Mouse (Mus musculus): ENCODE measurements around the gene Hoxa9.

Hoxa9 gene

DNA sequence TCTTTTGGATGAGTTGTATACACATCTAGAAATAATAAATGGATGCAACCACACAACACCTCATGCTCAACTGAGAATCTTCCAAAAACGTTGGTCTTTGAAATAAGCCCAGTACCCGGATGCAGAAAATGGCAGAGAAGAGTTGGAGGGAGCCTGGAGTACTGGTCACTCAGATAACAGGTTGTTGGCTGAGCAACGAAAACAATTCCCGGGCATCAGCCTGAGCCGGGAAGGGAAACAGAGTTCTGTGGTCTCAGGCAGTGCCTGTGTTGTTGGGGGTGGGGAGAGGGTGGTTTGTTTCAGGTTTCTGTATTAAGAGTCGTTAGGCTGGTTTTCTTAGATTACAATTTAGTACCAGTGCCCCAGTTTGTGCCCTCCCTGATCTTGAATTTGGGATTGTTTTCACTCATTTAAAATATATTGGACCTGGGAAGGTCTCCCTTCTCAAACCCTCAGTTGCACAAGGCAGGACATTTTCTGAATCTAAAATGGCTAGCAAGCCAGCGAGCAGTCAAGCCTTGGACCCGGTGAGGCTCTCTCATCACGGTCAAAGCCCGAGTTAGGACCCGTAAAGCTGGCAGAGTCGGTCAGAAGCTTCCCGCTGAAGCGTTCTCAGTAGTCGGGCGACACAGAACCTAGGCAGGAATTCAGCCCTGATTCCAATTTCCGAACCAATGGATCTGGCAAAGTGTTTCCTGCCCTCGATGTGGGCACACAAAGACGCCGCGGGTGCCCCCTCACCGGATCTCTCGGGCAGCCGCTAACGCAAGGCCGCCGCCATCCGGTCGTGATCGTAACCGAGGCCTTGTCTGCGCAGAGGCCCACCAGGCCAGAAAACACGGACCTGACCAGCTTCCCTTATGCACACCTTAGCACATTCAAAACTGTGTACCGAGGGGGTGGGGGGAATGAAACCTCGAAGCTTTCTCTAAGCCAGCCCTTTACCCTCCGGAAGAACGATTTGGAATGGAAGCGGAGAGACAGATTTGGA, 2.1 kb downstream of the Hoxa9 start:
- DNase-seq = peak in 1 of 2 experiments; percentile 20

DNA sequence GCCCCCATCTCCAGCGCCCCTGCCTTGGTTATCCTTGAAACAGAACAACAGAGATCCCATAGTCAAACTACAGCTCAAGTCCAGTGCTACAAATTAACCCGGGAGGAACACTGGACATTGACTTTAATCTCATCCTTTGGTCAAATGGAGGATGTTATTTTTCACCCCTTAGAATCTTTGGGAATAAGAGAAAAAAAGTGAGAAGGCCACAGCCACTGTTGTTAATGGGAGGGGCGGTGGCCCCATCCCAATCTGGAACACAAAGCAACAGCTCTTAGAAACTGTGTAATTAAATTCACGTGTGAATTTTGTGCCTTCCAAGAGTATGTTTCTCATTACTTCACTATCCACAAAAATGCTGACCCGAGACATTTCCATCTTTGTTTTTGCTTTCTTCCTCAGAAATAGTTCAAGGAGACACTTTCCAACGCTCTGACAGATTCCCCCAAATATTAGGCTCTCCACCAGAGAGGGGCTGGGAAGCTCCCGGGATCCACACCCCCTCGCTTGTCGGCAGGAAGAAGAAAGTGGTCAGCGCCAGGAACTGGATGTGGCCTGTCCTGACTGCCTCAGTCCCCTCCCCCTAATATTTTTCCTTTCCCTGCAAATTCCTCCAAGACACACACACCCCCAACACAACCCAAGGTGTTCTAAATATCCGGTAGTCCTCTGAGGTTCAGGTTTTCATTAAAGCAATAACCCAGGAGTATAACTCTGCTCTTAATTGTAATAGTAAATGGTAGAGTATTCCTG, 3.2 kb downstream of the Hoxa9 start:
- DNase-seq = no peak

DNA sequence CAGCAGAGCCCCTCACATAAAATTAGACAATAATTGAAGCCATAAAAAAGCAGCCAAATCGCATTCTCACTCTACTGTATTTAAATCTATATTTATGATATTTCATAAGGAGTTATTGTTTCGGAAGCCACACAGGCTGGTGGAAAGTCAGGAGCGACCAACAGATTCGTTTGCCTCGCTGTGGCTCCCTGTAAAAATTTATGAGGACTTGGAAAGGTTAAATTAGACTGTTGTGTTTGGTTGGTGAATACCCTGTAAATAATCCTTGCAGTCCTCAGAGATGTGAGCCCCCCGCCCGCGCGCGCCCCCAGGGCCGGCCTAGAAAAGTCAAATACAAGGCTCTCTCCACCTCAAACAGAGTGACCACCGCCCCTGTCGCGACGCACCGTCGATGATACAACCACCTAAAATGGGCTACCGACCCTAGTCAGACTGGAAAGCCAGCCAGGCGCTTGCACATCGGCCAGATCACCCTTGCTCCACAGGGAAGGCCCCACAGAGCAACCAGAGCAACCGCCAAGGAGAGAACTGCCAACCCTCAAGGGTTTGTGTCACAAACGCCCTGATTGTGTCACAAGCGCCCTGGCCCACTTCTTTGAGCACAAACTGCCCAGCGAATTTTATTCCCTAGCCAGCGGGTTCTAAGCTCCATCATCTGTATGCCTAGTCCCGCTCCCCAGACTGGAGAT, 4.2 kb downstream of the Hoxa9 start:
- DNase-seq = no peak

DNA sequence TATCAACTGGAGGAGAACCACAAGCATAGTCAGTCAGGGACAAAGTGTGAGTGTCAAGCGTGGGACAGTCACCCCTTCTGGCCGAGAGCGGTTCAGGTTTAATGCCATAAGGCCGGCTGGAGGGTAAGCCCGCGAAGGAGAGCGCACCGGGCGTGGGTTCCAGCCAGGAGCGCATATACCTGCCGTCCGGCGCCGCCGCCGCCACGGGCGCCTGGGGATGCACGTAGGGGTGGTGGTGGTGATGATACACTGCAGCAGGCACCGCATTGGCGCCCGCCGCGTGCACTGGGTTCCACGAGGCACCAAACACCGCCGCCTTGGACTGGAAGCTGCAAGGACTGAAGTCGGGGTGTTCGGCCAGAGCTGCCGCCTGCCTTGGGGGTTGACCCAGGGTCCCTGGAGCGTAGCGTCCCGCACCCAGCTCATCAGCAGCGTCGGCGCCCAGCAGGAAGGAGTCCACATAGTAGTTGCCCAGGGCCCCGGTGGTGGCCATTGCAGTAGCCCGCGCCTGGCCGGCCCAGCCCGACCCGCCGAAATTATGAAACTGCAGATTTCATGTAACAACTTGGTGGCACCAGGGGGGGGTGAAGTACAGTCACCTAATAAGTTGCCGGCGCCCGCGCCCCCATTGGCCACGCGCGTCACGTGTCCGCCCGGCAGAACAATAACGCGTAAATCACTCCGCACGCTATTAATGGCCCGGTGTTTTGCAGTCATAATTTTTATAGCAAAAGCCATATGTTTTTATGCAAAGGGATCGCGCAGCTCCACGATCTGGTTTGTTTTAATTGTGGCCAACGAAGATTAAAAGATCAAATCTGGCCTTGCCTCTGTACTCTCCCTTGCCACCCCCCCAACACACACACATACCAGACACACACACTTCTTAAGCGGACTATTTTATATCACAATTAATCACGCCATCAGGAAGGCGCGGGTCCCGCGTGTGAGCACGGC, 5.0 kb downstream of the Hoxa9 start:
- DNase-seq = no peak

DNA sequence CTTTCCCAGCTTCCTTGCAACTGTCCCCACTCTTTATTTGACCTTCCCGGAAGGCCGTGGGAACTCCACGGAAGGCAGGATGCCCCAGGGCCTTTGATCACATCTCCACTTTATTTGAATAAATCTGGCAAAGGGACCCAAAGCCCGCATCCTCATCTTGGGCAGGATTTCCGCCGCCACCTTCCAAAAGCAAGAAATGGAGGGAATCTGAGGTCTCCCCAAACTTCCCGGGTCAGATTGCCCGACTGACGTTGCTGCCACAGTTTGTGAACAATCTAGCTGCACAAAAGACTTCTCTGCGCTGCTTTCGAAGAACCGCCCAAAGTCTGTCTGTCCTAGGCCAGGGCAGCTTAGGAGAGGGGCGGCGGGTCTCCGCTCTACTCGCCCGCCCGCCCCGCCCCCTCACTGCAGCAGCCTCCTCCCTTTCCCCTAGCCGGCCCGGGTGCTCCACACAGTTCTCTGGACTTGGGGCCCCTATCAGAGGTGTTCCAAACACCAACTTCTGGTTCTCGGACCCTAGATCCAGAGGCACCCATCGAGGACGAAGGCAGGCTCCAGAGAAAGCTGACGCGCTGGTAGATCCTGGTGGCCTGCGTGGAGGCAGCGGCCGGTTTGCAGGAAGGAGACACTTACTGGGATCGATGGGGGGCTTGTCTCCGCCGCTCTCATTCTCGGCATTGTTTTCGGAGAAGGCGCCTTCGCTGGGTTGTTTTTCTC, 5.8 kb downstream of the Hoxa9 start:
- DNase-seq = no peak

DNA sequence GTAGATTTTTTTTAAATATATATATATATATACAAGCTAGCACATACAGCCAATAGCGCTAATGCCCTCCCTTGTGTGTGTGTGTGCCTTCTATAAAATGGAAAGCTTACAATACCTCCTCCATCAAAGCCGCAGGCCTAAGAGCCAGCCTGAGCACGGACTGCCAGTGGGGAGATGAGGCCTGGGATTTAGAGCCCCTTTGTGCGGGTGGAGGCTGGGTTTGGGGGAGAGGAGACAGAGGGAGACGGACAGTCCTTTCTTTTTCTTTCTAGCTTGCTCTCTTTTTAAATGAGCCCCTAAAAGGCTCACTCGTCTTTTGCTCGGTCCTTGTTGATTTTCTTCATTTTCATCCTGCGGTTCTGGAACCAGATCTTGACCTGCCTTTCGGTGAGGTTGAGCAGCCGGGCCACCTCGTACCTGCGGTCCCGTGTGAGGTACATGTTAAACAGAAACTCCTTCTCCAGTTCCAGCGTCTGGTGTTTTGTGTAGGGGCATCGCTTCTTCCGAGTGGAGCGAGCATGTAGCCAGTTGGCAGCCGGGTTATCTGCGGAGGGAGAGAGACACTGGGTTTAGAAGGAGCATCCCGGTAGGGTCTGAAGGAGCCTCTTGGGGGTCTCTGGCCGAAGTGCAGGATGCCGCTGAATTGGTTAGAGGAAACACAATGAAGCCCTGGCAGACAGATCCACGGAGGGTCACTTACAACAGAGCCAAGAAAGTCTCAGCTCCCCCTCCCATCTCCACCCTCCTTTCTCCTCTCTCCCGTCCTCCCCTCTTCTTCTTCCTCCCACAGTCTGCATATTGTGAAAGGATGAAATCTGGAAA, 6.7 kb downstream of the Hoxa9 start:
- no peak for DNase-seq

DNA sequence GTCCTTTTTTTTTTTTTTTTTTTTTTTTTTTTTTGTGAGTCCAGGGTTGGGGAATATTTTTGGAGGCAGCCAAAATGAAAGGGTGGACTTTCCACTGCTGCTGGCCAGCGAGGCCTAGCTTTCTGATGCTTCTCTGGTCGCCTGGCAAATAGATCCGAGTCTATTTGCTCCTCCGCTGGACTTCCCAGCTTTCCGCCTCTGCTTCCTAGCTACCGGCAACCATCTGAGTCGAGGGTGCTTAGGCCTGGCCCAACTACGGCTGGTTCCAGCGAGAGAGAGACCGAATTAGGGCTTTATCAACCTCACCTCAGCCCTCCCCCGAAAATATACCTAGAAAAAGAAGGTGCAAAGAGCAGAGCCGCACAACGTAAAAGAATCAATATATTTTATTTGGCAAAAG, 8.2 kb downstream of the Hoxa9 start:
- DNase-seq = no peak

DNA sequence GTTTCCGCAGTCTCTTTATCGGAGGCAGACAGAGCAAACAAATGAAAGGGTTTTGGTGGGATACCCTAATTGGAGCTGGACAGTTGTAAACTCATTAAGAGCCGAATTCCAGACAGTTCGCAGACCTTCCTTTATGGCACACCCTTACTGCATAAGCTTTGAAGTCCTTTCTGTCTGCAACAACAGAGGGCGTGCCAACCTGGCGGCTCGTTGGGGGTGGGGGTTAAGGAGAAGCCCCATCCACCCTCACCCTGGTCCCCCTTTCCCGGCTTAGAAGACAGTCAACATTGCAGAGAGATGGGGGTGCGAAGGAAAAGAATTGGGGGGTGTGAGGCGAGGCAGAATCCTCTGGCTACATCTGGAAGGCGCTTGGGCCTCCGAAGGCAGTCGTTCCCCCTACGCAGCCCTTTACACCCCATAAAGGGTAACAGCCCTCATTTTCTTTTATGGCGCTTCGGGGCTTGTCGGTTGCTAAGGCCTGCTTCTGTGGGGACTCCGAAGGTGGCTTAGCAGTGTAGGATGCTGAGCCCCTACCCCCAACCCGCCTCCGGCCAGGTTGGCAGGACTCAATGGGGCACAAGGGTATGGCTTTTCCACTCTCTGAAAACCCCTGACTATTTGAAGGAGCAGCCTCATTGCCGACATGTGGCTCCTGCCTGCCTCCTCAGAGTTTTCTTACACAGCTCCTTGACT, 8.8 kb downstream of the Hoxa9 start:
- DNase-seq = peak in 1 of 2 experiments; percentile 28

DNA sequence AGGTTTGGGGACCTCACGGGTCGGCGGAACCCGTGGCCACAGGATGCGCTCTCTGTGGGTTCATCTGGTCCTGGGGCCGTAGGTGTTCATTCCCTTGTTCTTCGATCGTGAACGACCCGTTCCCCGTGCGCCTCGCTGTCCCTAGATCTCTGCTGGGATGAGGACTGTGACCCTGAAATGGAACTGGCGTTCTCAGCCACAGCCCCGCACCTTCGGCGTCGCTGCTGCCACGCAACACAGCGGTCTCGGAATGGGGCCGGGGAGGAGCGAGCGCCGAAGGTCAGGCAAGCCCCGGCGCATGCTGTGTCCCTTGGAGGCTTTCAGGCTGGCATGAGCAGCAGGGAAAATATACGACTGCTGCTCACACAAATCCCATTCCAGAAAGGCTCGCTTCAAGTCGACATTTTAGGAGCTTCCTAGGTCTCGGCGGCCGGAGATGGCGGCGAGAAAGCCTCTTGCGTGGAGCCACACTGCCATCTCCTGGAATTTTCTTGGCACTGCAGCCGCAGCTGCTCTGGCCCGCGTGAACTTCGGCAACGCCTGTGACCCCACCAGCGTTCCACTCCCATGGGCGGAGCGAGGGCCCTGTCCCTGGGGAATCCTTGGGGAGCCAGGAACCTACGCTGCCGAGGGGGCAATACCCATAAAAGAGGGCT, 9.4 kb downstream of the Hoxa9 start, which contains the start of gene Hoxa7:
Gene Hoxa7 (minus strand): TSS at position 518 of the 656 bp plus-strand sequence.
- peak; percentile 92 for DNase-seq

DNA sequence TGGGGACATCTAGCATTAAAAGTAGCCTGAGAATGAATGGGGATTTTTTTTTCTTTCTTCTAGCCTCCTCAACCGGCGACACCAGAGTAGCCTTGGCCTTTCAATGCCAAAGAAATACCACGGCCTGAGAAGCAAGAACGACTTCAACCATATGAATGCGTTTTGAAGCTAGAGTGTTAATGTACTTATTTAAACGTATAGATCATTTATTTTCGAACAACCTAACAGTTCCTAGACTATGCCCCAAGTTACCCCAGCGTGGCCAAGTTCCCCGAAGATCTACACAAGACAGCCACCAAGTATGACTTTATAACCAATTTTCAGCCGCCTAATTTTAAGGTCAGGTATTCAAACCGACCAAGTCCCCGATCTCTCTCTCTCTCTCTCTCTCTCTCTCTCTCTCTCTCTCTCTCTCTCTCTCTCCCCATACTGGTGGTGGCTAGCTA, 10.0 kb downstream of the Hoxa9 start:
- DNase-seq = peak in 1 of 2 experiments; percentile 40

DNA sequence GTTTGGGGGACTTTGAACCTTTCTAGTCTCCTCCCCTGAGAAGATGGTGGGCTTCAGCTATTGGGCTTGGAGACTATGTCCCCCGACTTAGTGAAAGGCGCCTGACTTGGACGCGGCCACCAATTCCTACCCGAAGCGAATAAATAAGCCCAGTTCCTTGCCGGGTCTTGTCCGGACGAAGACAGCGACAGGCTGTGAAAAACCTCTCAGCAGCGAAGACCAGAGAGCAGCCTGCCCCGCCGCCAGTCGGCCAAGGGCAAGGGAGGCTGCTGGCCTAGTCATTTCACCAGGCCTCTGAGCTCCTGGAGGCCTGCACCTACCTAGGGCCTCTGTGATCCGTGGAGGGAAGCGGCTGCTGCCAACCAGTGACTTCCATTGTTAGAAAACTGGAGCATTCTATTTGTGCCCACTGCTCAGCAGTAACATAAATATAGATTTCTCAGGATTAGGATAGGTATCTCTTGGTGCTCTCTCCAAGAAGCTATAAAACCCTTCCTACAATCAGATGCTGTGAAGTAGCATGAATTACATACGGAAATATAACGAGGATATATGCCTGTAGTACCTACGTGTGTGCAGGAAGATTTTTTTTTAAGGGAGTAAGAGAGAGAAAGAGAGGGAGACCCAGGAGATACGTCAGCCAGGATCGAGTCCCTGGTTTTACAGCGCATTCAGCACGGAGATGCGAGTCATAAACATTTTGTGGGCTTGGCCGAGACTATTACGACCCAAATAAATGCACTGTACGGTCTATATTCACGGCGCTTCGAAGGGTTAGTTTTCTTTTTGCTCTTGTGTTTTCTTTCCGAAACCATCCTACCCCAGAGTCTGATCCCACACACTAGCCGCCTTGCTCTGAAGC, 10.7 kb downstream of the Hoxa9 start:
- DNase-seq = peak; percentile 25 to 46

DNA sequence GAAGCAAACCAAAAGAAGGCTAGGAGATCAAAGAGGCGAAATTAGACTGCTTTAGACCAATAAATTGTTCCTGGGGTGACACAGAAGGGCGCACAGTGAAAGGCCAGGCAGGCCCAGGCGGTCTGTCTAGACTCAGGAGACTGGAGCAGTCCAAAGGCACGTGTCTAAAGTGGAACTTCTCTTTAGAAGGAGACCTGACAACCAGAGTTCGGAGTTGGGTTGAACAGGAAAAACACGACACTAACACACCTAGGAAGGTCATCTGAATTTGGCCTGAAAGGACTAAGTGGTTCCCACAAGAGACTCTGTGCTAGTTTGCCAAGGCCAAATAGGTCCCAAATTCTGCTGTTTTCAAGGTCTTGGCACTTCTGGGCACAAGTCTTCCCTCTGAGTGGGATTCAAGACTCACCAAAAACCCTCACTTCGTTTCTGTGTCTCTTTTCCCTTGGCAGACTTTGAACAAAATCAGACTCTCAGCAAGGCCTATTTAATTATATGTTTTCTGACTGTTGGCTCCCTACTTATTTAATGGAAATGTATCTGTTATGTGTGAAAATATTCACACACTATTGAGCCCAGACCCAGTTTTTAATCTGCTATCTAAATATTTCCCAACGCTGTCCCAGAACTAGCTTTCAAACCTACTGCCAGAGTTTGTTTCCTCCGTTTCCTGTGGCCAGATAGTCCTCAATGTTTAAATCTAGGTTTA, 11.5 kb downstream of the Hoxa9 start:
- DNase-seq = no peak

DNA sequence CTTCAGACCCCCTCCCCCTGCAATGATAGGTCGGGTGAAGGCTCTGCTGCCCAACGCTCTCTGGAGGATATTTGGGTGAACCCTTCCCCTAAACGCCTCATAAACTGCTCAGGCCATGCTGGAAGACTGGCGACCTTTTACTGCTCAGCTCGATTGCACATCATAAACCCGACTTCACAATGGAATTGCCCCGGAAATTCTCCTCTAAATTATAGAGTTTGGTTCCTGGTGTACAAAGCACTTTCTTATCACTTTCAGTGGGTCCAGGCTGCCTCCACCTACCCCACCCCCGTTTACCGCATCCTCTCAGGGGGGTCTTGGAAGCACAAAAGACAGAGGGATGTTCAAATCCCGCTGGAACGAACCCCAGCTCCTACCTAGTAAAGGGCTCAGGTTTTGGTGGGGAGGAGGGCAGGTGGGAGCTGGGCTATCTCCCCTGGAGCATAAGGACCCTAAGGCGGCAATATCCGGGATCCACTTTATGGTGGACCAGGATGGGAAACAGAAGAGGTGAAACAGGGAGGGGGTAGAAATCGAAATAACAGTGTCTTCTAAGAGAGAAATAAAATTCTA, 12.2 kb downstream of the Hoxa9 start:
- peak; percentile 44 to 49 for DNase-seq

DNA sequence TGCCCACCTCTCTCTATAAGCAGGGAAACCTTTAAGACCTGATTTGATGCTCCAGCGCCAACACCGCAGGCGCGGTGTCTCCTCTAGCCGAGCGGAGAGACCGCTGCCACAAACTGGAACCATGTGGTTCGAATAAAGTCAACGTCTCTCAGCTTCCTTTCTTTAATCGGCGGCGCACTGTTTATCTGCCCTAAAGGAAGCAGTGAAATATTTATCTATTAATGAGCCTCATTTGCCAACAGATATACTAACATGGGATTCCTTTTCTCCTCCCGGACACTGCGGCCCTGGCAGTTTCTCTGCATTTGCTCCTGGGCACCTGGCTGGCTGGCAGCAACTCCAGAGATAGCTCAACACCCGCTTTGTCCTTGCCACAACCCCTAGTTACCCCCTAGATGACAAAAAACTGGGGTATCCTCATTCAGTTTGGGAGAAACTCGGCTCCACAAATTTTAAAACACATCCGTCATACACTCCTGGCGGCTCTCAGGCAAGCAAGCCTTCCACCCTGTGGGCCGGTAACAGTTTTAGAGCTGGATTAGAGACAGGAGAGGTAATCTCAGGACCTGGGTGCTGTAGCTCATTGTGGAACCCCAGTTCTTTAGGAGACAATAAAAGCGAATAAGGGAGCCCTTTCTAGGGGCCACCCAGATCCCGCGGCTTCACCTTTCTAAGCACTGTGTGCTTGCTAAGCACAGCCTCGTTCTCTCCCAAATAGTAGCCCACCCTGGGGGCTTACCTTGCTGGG, 12.8 kb downstream of the Hoxa9 start:
- DNase-seq = peak in 1 of 2 experiments; percentile 13

DNA sequence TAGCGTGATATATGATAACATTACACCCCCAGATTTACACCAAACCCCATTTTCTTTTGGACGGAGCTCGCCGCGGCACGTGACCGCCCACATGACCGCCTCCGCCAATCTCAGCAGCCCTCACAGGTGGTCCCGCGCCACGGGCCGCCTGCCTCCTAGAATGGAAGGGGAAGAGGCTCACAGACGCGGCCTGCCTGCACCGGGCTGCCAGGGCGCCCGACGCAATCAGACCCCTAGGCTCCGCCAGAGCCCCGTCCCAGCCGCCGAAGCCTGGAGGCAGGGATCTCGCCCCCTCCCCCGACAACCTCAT, 13.5 kb downstream of the Hoxa9 start:
- no peak for DNase-seq

Measured in cerebellum, postnatal 14 days (tissue).